Mouse (Mus musculus) intestine, embryonic 14.5 days (tissue): Measurements from ENCODE around the gene Rtn2. TPM values are rescaled to one million over a fixed set of nuclear protein-coding genes. Genes with fewer than 3 reads are reported as not detected.
"Not testable (repeated sequence)": the region's sequence is repeated elsewhere in the genome, so short reads cannot be mapped to it uniquely, and the experiment has no call there.

Experiments
- ATAC-seq: fragments of 200-750 bp; cut with Nextera tagmentation; replicated peaks from 2 replicates; pipeline ENCODE4 v1.8.0; 2017; ENCODE audit warnings: low read depth, moderate number of reproducible peaks, moderate TSS enrichment, moderate library complexity; ENCODE audit not compliant: low FRiP score, low TSS enrichment
- DNase-seq: peaks from one replicate; pipeline ENCODE4 v3.0.0-alpha.2; 2018; ENCODE audit warnings: low spot score
- H3K27ac ChIP-seq: fragments of 300-500 bp; sonication (generic); 2 replicates; pipeline ENCODE4 v1.5.1; 2014; ENCODE audit warnings: low read depth, mild to moderate bottlenecking, control low read depth
- H3K27me3 ChIP-seq: fragments of 300-500 bp; sonication (generic); replicated peaks from 2 replicates; pipeline ENCODE4 v1.6.1; 2014; ENCODE audit warnings: low read length, control low read depth; ENCODE audit not compliant: control insufficient read depth, insufficient read depth
- H3K36me3 ChIP-seq: fragments of 300-500 bp; sonication (generic); 2 replicates; pipeline ENCODE4 v1.6.1; 2014; ENCODE audit warnings: low read length, control low read depth; ENCODE audit not compliant: control insufficient read depth, insufficient read depth
- H3K4me1 ChIP-seq: fragments of 300-500 bp; sonication (generic); replicated peaks from 2 replicates; pipeline ENCODE4 v1.6.1; 2014; ENCODE audit warnings: low read length, control low read depth, mixed read lengths; ENCODE audit not compliant: control insufficient read depth, insufficient read depth
- H3K4me2 ChIP-seq: fragments of 300-500 bp; sonication (generic); 2 replicates; pipeline ENCODE4 v1.6.1; 2014; ENCODE audit warnings: low read length
- H3K4me3 ChIP-seq: fragments of 300-500 bp; sonication (generic); 2 replicates; pipeline ENCODE4 v1.5.1; 2014; ENCODE audit warnings: low read depth, low read length, control low read depth, mixed read lengths
- H3K9ac ChIP-seq: fragments of 300-500 bp; sonication (generic); 2 replicates; pipeline ENCODE4 v1.6.1; 2014; ENCODE audit warnings: mild to moderate bottlenecking, low read length
- H3K9me3 ChIP-seq: fragments of 300-500 bp; sonication (generic); 2 replicates; pipeline ENCODE4 v1.6.1; 2016; ENCODE audit warnings: low read length, control low read depth; ENCODE audit not compliant: control insufficient read depth
- WGBS: fragments of 180-500 bp; shearing (Covaris S2); extraction: QIAGEN DNeasy Blood & Tissue Kit; methylation state at CpG from one replicate; pipeline ENCODE4 v1.1.7; 2014; 5-methylcytosine and 5-hydroxymethylcytosine counted together
- polyA plus RNA-seq: library from polyadenylated mRNA; unstranded; fragments of >200 nt; fragmentation: Nextera tagmentation; extraction: Ambion mirVana; gene quantifications from 2 replicates; pipeline ENCODE4 v1.2.1, GENCODE M21; 2014

Rtn2 gene
- polyA plus RNA-seq, 1 experiment from 2014 or later: 12.2 TPM

DNA sequence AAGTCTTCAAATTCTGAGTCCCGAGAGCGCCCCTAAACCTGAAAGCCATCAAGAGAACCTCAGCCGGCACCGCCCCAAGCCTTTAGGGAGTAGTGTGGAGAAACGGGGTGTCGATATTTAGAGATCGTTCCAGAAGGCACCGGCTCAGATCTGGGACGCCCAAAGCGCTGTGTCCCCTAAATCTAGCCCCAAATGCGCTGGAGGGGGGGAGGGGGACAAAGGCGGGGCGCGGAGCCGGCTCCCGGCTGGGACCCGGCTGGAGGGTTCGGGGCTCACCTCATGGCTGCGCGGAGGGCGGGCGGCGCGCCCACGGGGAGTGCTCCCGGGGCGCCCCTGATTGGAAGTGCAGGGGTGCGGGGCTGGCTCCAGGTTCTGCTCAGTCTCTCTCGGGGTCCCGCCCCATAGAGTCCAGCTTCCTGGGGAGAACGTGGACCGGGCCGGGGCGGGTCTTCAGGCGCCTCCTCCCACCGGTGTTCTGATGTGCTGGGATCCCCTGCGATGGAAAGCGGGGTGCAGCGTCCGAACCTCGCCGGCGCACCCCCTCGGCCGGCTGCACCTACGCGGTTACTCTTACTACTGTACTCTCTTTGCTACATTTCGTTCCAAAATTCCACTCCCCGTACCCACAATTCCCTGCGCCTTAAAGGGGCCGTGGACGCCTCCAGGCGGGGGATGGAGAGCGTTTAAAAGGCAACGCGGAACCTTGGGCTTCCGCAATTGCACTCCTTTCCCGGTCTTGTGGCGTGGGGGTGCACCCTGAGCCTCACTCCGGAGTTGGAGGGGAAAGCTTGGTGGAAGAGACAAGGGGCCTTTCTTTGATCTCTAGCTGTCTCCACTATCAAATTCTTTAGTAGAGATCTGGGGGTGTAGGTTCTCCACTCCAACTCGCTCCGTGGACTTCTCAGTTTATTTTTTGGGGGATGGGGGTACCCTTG is 10.9 kb upstream of the Rtn2 start, which contains the start of gene Vasp:
Gene Vasp (minus strand): TSS at position 580 of the 935 bp plus-strand sequence.
- Histone ChIP-seq H3K4me2 (peak within 1 kb of the TSS; percentile 96), H3K9me3 (no peaks in the 10 kb centered on the region), H3K4me1 (peaks cover 23% of the 10 kb centered on the region), H3K9ac (peak within 1 kb of the TSS; percentile 90), H3K4me3 (peak within 1 kb of the TSS; percentile 88), H3K27ac (peak within 1 kb of the TSS; percentile 93), H3K27me3 (no peaks in the 10 kb centered on the region), H3K36me3 (peaks cover 13% of the 10 kb centered on the region; the same call in 1 of the 2 replicates)
- WGBS: under 1% methylated on average over 57 of the region's 62 CpGs
- peak; percentile 89 for DNase-seq
- peak; percentile 75 for ATAC-seq

DNA sequence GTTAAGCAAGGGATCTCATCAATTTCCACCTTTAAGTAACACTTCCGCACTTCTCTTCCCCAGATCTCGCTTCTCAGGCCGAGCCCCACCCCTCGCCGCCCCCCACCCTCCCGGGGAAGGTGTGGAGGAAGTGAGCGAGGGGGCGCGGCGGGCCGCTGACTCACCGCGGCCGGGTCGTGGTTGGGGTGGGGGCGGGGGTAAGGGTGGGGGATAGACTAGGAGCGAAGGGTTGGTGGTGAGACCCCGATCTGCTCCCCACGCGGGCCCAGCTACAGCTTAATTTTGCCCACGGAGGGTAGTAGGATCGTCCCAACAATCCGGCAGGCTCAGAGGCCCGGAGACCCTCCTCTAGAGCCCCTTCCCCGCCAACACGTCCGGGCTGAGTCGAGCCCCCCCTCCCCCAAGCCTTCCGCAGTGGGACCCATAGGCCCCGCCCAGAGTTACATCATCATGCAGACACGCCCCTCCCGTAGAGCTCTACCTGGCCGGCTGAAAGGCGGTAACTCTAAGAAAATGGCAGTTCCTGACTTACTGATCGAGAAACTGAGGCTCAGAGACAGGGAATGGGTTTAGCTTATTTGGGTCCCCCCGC is 10.2 kb upstream of the Rtn2 start:
- Histone ChIP-seq H3K4me2 (peak overlapping the region; percentile 96), H3K27me3 (peaks cover under 1% of the 10 kb centered on the region; the same call in 1 of the 2 replicates), H3K9me3 (no peaks in the 10 kb centered on the region), H3K36me3 (peaks cover 12% of the 10 kb centered on the region; the same call in 1 of the 2 replicates), H3K27ac (peak overlapping the region; percentile 93), H3K4me3 (peak overlapping the region; percentile 88), H3K4me1 (peaks cover 15% of the 10 kb centered on the region; the same call in 1 of the 2 replicates), H3K9ac (peak overlapping the region; percentile 90)
- WGBS: under 1% methylated on average over 35 of the region's 36 CpGs
- ATAC-seq (peak; percentile 81), DNase-seq (peak; percentile 92)

DNA sequence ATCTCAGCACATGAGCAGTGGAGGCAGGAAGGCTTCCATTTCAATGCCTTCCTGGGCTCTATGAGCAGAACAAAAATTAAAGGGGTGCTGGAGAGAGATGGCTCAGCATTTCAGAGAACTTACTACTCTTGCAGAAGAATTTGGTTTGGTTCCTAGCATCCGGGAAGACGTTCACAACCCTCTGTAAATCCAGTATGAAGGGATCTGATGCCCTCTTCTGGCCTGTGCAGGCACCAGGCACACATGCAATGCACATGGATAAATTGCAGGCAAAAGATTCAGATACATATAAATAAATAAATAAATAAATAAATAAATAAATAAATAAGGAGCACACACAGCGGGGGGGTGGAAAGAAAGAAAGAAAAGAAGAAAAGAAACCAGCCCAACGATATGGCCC is 6.2 kb upstream of the Rtn2 start:
- 49% methylated on average over 4 of the region's 4 CpGs for WGBS
- Histone ChIP-seq H3K36me3 (no peaks in the 10 kb centered on the region), H3K4me3 (no peak overlapping the region), H3K4me2 (no peak overlapping the region), H3K9ac (no peak overlapping the region), H3K9me3 (no peaks in the 10 kb centered on the region), H3K27ac (no peak overlapping the region), H3K4me1 (no peaks in the 10 kb centered on the region), H3K27me3 (peaks cover 41% of the 10 kb centered on the region)
- DNase-seq (no peak), ATAC-seq (no peak)

DNA sequence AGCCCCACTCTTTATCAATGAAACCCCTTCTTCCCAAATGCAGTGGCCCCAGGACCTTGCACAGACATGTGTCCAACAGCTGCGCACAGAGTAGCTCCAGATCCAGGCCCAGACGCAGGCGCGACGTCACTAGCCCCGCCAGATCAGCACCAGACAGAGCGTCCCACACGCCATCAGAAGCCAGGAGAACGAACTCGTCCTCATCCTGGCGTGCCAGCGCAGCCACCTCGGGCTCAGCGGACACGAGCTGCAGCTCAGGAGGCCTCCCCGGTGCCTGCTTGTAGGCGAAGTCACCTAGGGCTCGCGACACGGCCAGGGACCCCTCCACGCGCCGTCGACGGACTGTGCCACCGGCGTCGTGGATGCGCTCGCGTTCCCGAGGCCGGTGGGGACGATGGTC is 3.4 kb upstream of the Rtn2 start:
- 3% methylated on average over 34 of the region's 34 CpGs for WGBS
- Histone ChIP-seq H3K4me3 (peak overlapping the region; percentile 7), H3K9ac (no peak overlapping the region), H3K27ac (no peak overlapping the region), H3K4me2 (peak overlapping the region; percentile 40), H3K36me3 (no peaks in the 10 kb centered on the region), H3K27me3 (peaks cover 52% of the 10 kb centered on the region), H3K9me3 (no peaks in the 10 kb centered on the region), H3K4me1 (0 out of 2 replicates have a peak, but pooled peaks cover 5% of the 10 kb centered on the region)
- no peak for DNase-seq
- ATAC-seq: no peak

DNA sequence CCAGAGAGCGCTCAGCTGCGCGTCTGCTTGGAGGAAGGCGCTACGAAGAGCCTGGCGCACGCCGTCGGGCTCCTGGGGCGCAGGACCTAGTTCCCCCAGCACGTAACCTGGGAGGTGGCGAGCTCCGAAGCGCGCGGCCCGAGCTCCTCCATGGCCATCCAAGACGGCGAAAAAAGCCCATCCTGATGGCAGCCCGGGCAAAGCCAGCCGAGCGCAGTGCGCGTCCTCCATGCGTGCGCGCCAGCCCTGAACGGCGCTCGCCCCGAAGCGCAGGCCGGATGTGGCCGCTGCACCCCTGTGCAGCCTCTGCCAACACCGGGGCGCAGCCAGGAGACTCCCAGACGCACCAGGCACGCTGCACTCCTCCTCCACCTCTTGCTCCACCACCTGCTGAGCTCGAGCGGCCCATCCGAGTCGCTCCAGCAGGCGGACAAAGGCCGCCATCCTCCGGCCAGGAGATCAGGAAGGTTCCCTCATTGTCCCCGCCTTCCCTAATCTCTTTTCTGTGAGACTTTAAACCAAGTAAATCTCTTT is 2.8 kb upstream of the Rtn2 start, which contains the start of gene Ppm1n:
Gene Ppm1n (minus strand): TSS at position 484 of the 534 bp plus-strand sequence.
- ATAC-seq (no peak), DNase-seq (peak; percentile 63)
- Histone ChIP-seq H3K4me3 (peak within 1 kb of the TSS; percentile 7), H3K4me1 (0 out of 2 replicates have a peak, but pooled peaks cover 5% of the 10 kb centered on the region), H3K4me2 (peak within 1 kb of the TSS; percentile 40), H3K9ac (no peak within 1 kb of the TSS), H3K27ac (no peak within 1 kb of the TSS), H3K36me3 (no peaks in the 10 kb centered on the region), H3K9me3 (no peaks in the 10 kb centered on the region), H3K27me3 (peaks cover 52% of the 10 kb centered on the region)
- WGBS: under 1% methylated on average over 46 of the region's 46 CpGs

DNA sequence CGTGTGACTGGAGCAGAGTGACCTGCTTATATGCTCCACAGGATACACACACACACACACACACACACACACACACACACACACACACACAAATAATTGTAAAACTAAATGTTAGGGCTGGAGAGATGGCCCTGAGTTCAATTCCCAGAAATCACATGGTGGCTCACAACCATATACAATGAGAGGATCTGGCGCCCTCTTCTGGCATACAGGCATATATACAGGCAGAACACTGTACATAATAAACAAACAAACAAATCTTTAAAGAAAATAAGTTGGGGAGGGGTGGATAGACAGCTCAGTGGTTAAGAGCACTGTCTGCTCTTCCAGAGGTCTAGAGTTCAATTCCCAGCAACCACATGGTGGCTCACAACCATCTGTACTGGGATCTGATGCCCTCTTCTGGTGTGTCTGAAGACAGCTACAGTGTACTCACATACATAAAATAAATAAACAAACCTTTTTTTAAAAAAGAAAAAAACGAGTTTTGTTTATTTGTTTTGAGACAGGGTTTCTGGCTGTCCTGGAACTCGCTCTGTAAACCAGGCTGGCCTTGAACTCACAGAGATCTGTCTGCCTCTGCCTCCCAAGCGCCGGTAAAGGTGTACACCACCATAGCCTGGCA is 632 bp upstream of the Rtn2 start:
- not testable (repeated sequence) for H3K27ac ChIP-seq, H3K36me3 ChIP-seq, H3K9me3 ChIP-seq, H3K4me1 ChIP-seq, DNase-seq, H3K9ac ChIP-seq, ATAC-seq
- peaks cover 52% of the 10 kb centered on the region for H3K27me3 ChIP-seq
- WGBS: 34% methylated on average over 6 of the region's 6 CpGs
- H3K4me3 ChIP-seq: peak overlapping the region; percentile 55; the same call in 1 of the 2 replicates
- peak overlapping the region; percentile 96 for H3K4me2 ChIP-seq

DNA sequence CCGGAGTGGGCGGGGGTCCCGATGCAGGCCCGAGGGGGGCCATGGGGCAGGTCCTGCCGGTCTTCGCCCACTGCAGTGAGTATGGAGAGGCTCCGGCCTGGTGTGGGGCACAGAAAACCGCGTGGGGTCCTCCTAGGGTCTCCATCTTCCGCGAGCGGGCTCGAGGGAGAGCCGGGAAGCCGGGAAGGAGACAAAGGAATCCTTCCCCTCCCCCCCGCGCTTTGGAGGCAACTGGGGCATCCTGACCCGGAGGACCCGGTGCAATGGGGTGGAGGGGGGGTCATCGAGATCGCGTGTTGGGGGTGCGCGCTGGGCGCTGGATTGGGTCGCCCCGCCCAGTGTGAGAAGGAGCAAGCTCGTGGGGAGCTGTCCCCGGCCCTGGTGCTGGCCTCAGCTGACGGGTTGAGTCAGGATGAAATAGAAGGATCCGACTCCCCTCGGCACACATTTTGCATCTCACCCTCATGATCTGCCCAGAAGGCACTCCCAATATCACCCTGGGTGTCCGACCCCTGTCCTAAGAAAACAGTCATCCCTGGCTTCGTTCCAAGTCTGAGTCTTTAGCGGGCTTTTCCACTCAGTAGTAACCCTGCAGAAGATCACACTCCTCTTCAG is 474 bp downstream of the Rtn2 start:
- ATAC-seq (peak; percentile 67), DNase-seq (peak; percentile 91)
- Histone ChIP-seq H3K27ac (no peak overlapping the region), H3K4me3 (peak overlapping the region; percentile 55), H3K9ac (peak overlapping the region; percentile 41), H3K36me3 (no peaks in the 10 kb centered on the region), H3K4me1 (0 out of 2 replicates have a peak, but pooled peaks cover 5% of the 10 kb centered on the region), H3K27me3 (peaks cover 44% of the 10 kb centered on the region), H3K9me3 (no peaks in the 10 kb centered on the region), H3K4me2 (peak overlapping the region; percentile 96)
- 1% methylated on average over 34 of the region's 35 CpGs for WGBS
